Mouse (Mus musculus) pancreas, adult 10 weeks (tissue): ENCODE results near the gene BC030867. TPM values are rescaled to one million over a fixed set of nuclear protein-coding genes. Genes with fewer than 3 reads are reported as not detected.

Experiments
- polyA plus RNA-seq: library from polyadenylated mRNA; stranded (reverse); fragments of 350-450 nt; fragmentation: Illumina TruSeq; extraction: RNeasy Lipid Tissue Mini Kit (QIAGEN cat#74804); gene quantifications from one replicate; pipeline ENCODE4 v1.2.3, GENCODE M21; 2015; ENCODE audit warnings: low read depth, low replicate concordance; ENCODE audit not compliant: insufficient read depth

BC030867 gene
- polyA plus RNA-seq: not detected

DNA sequence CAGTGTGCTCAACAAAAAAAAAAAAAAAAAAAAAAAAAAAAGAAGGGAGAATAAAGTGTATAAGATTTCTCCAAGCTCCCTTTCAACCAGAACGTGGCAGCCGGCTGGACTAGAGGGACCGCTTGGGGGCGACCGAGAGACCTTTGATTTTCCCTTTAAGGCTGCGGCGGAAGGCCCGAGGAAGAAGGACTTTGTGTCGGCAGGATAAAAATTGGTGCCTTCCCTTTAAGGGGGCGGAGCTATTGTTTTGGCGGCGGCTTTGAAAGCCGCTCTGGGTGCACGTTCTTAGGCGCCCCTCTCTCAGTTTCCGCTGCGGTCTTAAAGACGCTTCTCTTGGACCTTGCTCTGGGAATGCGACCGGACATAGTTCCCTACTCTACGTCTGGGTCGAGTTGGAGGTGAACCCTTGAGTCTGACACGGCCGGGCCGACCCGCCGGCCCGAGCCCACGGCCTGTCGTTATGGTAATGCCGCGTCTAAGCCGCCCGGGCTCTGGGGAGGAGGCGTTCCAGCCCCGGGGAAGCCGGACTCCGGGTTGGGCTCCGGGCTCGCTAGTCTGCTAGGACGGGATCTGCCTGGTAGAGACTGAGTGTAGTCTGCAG is at the start of gene BC030867:
Gene BC030867 (plus strand): TSS at position 253 of the 601 bp plus-strand sequence.

DNA sequence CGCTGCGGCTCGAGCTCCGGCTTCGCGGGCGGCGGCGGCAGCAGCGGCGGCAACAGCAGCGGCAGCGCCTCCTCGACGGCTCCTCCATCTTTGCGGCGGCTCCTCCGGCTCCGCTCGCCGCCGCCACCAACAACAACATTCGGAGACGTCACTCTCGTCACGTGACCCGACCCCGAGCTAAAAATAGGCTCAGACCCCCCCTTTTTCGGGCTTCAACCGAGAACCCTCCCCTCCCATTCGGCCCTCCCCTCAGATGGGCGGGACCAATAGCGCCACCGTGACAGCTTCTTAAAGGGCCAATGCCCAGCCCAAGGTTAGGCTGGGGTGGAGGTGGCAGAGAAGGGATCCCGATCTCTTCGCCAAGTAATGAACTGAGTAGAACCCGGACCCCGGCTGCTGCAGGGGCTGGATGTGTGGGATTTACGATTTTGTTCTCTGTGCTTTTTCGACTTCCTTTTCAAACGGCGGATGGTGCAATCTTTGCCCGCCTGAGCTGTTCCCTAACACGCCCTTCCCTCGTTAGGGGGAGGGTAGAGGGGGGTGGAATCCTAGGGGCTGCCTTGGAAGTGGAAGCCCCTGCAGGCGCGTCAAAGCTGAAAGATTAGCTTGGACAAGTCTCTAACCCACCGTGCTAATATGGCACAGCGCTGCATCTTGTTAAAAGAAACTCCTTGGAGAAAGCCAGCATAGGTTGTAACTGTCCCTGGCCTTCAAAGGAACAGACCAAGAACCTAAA is 18.5 kb upstream of the BC030867 start, which contains the start of gene Hdac5:
Gene Hdac5 (minus strand): TSS at position 161 of the 736 bp plus-strand sequence.

DNA sequence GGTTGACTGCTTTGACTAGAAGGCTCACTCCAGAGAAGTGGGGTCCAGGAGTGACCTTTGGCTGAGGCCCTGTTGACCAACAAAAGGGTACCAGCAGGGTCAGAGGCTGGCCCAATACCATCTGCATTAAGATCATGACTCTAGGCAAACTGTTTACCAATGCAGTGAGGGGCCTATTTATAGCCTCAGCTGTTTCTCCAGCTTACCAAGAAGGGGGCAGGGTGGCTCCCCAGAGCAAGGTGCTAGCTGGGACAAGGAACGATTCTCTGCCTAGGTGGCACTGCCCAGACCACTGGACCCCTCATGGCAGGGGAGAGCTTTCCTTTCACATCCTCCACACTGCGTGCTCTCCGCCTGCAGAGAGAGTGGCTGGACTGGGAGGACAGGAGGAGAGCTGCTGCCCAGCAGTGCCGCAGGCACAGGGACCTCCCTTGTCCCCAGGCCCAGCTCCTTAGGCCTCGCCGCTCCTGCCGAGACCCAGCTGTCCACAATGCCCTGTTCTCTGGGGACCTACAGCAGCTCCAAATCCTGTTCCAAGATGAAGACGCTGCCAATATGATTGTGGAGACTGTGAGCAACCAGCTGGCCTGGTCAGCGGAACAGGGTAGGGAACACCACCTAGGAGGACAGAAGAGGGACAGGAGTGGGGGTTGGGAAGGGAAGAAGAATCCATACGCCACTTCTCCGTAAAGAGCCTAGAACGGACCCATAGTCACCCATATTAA is 20.0 kb downstream of the BC030867 start, which contains the start of gene Asb16:
Gene Asb16 (plus strand): TSS at position 224 of the 725 bp plus-strand sequence.

DNA sequence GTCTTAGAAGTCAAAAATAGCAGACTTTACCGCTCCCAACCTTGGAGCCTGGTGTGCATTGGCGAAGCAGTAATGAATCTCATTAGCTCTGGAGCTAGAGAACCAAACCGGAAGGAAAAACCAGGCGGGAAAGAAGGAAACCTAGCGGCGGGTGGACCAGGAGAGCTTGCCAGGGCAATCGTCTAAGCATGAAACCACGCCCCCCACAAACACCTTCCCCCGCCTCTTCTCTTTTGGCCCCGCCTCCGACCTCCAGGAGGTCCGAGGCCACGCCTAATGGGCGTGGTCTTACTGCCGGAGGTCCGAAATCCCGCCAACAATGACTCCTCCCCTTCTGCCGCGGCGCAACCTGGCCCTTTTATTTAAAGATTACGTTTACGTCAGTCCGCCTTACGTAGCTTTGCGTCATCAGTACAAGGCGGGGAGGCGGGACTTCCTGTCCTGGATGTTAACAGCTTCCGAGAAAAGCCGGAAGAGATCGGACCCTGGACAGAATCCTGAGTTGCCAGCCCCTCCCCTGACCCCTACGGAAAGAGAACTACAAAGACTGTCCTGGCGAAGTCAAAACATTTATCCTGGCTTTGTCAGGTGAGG is 35.9 kb downstream of the BC030867 start, which contains the start of gene Tmub2:
Gene Tmub2 (plus strand): TSS at position 431 of the 594 bp plus-strand sequence.

DNA sequence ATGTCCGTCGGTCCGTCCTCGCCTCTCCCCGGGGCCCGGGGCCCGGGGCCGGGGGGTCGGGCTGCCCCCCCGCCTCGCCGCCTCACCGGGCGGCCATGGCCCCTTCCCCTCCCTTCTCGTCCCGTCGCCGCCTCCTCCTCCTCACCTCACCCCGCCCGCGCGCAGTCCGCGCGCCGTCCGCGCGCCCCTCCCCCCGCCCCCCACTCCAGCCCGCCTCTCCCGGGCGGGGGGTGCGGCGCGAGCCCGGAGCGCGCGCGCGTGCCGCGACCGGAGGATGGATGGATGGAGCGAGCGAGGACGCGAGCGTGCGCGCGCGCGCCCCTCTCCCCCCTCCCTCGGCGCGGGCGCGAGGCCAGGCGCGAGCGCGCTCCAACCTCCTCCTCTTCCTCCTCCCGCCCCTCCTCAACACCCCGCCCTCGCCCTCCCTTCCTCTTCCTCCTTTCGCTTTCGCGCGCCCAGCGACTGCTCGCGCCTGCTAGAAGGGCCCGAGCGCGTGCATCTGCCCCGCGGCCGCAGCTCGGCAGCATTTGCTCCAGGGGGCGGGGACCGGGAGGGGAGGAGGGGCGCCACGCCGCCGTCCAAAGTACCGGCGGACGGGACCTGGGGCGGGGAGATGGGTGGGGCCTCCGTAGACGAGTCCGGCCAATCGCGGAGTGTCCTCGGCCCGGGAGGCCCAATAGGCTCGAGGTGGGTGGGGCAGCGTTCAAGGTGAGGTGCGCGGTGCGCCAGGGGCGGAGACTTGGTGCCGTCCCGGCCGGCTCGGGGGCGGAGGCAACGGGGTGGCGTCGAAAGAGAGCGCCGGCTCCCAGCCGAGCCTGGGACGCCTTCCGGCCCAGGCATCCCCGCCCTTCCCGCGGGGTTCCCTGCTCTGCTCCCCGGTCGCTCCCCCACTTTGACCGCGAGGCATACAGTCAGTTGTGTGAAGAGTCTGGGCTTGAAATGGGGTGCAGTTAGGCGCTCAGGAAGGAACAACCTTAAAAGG is 48.1 kb downstream of the BC030867 start, which contains the start of gene Atxn7l3:
Gene Atxn7l3 (minus strand): TSS at position 141 of the 982 bp plus-strand sequence.

Other genes starting within 250 kb of the BC030867 start
- 1.8 TPM for gene Mpp3, start 220.4 kb upstream of the BC030867 start, polyA plus RNA-seq
- gene Cd300lg, start 207.4 kb upstream of the BC030867 start, polyA plus RNA-seq: 30.6 TPM
- 3.7 TPM for gene Mpp2, start 160.4 kb upstream of the BC030867 start, polyA plus RNA-seq
- 164 TPM for gene Ppy, start 147.6 kb upstream of the BC030867 start, polyA plus RNA-seq
- 196 TPM for gene Pyy, start 141.1 kb upstream of the BC030867 start, polyA plus RNA-seq
- 0.54 TPM for gene Nags, start 103.4 kb upstream of the BC030867 start, polyA plus RNA-seq
- gene Tmem101, start 92.5 kb upstream of the BC030867 start, polyA plus RNA-seq: 4.6 TPM
- 7.2 TPM for gene Lsm12, start 63.6 kb upstream of the BC030867 start, polyA plus RNA-seq
- gene G6pc3, start 59.3 kb upstream of the BC030867 start, polyA plus RNA-seq: 15.2 TPM
- gene Hdac5, start 18.7 kb upstream of the BC030867 start, polyA plus RNA-seq: 28.4 TPM
- gene Asb16, start 19.9 kb downstream of the BC030867 start, polyA plus RNA-seq: 1.0 TPM
- gene Tmub2, start 36.0 kb downstream of the BC030867 start, polyA plus RNA-seq: 12.1 TPM
- gene Atxn7l3, start 47.7 kb downstream of the BC030867 start, polyA plus RNA-seq: 8.1 TPM
- 18.2 TPM for gene Ubtf, start 70.9 kb downstream of the BC030867 start, polyA plus RNA-seq
- gene Slc4a1, start 117.3 kb downstream of the BC030867 start, polyA plus RNA-seq: not detected
- gene Rundc3a, start 144.5 kb downstream of the BC030867 start, polyA plus RNA-seq: 8.0 TPM
- 90.0 TPM for gene Slc25a39, start 159.1 kb downstream of the BC030867 start, polyA plus RNA-seq
- gene Grn, start 181.4 kb downstream of the BC030867 start, polyA plus RNA-seq: 64.6 TPM
- 0.76 TPM for gene Fam171a2, start 198.8 kb downstream of the BC030867 start, polyA plus RNA-seq
- 3.5 TPM for gene Itga2b, start 221.2 kb downstream of the BC030867 start, polyA plus RNA-seq